Mouse (Mus musculus) intestine, embryonic 16.5 days (tissue): Measurements from ENCODE around the gene Col27a1. TPM values are rescaled to one million over a fixed set of nuclear protein-coding genes. Genes with fewer than 3 reads are reported as not detected.

Experiments used
- ATAC-seq: fragments of 200-750 bp; cut with Nextera tagmentation; 2 replicates; pipeline ENCODE4 v1.8.0; 2017; ENCODE audit warnings: moderate TSS enrichment, moderate library complexity
- H3K27ac ChIP-seq: fragments of 300-500 bp; sonication (generic); 2 replicates; pipeline ENCODE4 v1.5.1; 2014; ENCODE audit warnings: mild to moderate bottlenecking, low read length
- H3K27me3 ChIP-seq: fragments of 300-500 bp; sonication (generic); replicated peaks from 2 replicates; pipeline ENCODE4 v1.6.1; 2014; ENCODE audit warnings: low read length, control low read depth, mixed read lengths; ENCODE audit not compliant: control insufficient read depth, insufficient read depth
- H3K36me3 ChIP-seq: fragments of 300-500 bp; sonication (generic); 2 replicates; pipeline ENCODE4 v1.6.1; 2014; ENCODE audit warnings: low read length, control low read depth; ENCODE audit not compliant: control insufficient read depth, insufficient read depth
- H3K4me1 ChIP-seq: fragments of 300-500 bp; sonication (generic); 2 replicates; pipeline ENCODE4 v1.6.1; 2014; ENCODE audit warnings: low read length, control low read depth, mixed read lengths; ENCODE audit not compliant: control insufficient read depth, insufficient read depth
- H3K4me2 ChIP-seq: fragments of 300-500 bp; sonication (generic); 2 replicates; pipeline ENCODE4 v1.6.1; 2014; ENCODE audit warnings: low read depth, low read length, control low read depth
- H3K4me3 ChIP-seq: fragments of 300-500 bp; sonication (generic); 2 replicates; pipeline ENCODE4 v1.5.1; 2014; ENCODE audit warnings: mild to moderate bottlenecking, low read length
- H3K9ac ChIP-seq: fragments of 300-500 bp; sonication (generic); 2 replicates; pipeline ENCODE4 v1.6.1; 2014; ENCODE audit warnings: low read depth, low read length
- H3K9me3 ChIP-seq: fragments of 300-500 bp; sonication (generic); 2 replicates; pipeline ENCODE4 v1.6.1; 2016; ENCODE audit warnings: low read length, control low read depth; ENCODE audit not compliant: control insufficient read depth
- WGBS: fragments of 180-500 bp; shearing (Covaris S2); extraction: QIAGEN DNeasy Blood & Tissue Kit; methylation state at CpG from one replicate; pipeline ENCODE4 v1.1.7; 2014; 5-methylcytosine and 5-hydroxymethylcytosine counted together
- polyA plus RNA-seq: library from polyadenylated mRNA; unstranded; fragments of >200 nt; fragmentation: Nextera tagmentation; extraction: Ambion mirVana; gene quantifications from 2 replicates; pipeline ENCODE4 v1.2.1, GENCODE M21; 2015

Gene Col27a1
- polyA plus RNA-seq, 1 experiment from 2014 or later, result 8.1 TPM

DNA sequence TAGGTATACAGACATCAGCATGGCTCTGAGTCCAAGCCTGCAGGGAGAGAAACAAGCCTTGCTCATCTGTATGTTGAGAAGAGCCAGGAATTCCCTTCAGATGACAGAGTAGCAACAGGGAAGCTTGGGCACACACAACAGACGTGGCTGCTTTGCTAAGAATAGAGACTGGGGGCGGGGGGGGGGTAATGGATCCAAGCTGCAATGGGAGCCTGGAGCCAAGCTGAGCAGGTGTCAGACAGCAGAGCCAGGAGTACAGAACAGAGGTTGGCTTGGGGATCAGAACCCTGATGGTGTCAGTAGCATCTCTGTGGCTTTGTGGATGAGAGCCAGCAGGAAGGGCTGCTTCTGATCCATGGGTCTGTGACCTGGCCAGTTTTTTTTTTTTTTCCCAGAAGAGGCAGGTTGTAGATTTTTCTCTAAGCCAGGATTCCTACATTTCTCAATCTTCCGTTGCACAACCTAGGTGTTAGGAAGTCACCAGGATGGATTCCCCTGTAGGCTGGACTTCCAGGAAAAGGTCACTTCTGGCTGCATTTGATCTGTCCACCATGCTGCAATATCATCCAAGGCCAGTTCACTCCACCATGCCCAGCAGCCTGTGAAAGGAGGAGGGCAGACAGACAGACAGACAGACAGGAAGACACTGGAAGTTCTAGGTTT is 124.7 kb downstream of the Col27a1 start:
- WGBS, result 58% methylated on average over 3 of the region's 3 CpGs
- Histone ChIP-seq H3K4me2 (no peak overlapping the region), H3K4me1 (no peaks in the 10 kb centered on the region), H3K27ac (no peak overlapping the region), H3K4me3 (no peak overlapping the region), H3K9ac (no peak overlapping the region), H3K27me3 (no peaks in the 10 kb centered on the region), H3K36me3 (peaks cover 3% of the 10 kb centered on the region; the same call in 1 of the 2 replicates), H3K9me3 (no peaks in the 10 kb centered on the region)
- no peak for ATAC-seq

DNA sequence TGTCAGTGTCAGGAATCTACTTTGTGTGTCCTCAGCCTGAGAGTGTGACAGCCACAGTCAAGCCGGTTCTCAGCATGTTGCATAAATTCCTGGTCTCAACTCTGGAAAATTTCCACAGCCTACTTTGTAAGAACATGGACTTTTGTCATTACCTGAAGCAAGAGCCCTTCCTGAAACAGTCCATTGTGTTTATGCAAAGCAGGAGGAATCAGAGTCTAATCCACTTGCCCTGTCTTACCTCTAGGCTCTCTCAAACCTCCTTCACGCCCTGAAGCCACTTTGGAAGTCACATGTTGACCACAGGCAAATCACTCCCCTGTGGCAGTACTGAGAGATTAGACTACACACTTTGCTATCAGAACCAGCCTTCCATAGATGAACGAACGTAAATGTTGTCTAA is 128.7 kb downstream of the Col27a1 start:
- no peaks in the 10 kb centered on the region for H3K9me3 ChIP-seq
- H3K27ac ChIP-seq, result no peak overlapping the region
- no peak overlapping the region for H3K4me3 ChIP-seq
- H3K4me2 ChIP-seq, result no peak overlapping the region
- no peak for ATAC-seq
- 70% methylated on average over 4 of the region's 4 CpGs for WGBS
- no peaks in the 10 kb centered on the region for H3K27me3 ChIP-seq
- H3K4me1 ChIP-seq, result no peaks in the 10 kb centered on the region
- H3K9ac ChIP-seq, result no peak overlapping the region
- H3K36me3 ChIP-seq, result no peaks in the 10 kb centered on the region

DNA sequence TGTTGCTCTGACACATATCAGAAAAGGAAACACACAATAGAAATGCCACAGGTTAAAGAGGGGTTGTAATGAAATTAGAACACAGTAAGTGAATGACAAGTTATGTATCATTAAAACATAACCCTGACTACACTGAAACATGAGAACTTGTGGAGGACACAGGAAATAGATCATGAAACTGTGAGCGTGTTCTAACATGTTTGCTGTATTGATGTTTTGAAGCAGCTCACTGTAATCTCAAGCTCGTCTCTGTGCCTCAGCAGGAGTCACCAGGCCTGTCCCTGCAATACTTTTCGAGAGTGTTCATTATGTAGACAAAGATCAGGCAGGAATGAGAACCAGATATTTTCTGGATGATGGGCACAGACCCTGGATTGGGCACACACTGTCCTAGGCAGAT is 129.8 kb downstream of the Col27a1 start:
- no peaks in the 10 kb centered on the region for H3K36me3 ChIP-seq
- no peak overlapping the region for H3K9ac ChIP-seq
- H3K9me3 ChIP-seq, result no peaks in the 10 kb centered on the region
- no peak overlapping the region for H3K27ac ChIP-seq
- H3K4me1 ChIP-seq, result no peaks in the 10 kb centered on the region
- no peak overlapping the region for H3K4me3 ChIP-seq
- 59% methylated on average over 3 of the region's 3 CpGs for WGBS
- no peak overlapping the region for H3K4me2 ChIP-seq
- no peak for ATAC-seq
- H3K27me3 ChIP-seq, result no peaks in the 10 kb centered on the region

DNA sequence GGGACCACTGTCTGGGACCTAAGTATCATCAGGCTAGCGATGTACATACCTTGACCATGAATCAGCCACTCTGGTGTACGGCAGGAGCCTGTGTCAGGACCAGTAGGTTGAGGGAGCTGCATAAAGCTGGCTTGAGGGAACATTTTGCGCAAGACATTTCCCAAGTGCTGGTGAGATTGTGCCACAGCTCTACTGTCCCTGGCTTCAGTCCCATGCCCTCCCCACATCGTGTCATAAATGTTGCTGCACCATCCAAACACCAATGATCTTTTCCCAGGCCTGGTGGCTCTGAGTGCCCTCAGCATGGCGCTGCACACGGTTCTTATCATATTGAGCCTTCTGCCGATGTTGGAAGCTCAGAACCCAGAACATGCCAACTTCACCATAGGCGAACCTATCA is 130.5 kb downstream of the Col27a1 start, which contains the start of gene Orm1:
Gene Orm1, plus strand, starts transcription at position 266 of the 400 bp plus-strand sequence.
- Histone ChIP-seq H3K4me2 (no peak within 1 kb of the TSS), H3K27ac (no peak within 1 kb of the TSS), H3K9me3 (no peaks in the 10 kb centered on the region), H3K9ac (no peak within 1 kb of the TSS), H3K4me3 (no peak within 1 kb of the TSS), H3K36me3 (no peaks in the 10 kb centered on the region), H3K4me1 (no peaks in the 10 kb centered on the region), H3K27me3 (no peaks in the 10 kb centered on the region)
- no peak for ATAC-seq
- 84% methylated on average over 8 of the region's 8 CpGs for WGBS

DNA sequence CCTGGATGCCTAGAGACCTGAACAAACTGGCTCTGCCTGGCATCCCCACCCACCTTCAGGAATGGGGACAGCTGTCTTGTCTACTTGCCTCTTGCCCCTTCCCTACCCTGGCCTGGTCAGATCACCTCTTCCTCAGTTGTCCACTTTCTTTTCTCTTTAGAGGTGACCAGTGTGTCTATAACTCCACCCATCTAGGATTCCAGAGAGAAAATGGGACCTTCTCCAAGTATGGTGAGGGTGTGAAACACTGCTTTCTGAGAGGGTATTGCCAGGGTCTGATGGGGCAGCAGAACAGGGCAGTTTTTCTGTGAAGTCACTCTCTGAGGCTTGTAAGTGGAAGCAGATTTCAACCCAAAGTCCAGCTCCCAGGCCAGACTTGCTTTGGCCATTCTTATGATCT is 131.5 kb downstream of the Col27a1 start:
- Histone ChIP-seq H3K36me3 (no peaks in the 10 kb centered on the region), H3K27ac (no peak overlapping the region), H3K4me1 (no peaks in the 10 kb centered on the region), H3K9me3 (no peaks in the 10 kb centered on the region), H3K4me3 (no peak overlapping the region), H3K9ac (no peak overlapping the region), H3K4me2 (no peak overlapping the region), H3K27me3 (no peaks in the 10 kb centered on the region)
- no peak for ATAC-seq

DNA sequence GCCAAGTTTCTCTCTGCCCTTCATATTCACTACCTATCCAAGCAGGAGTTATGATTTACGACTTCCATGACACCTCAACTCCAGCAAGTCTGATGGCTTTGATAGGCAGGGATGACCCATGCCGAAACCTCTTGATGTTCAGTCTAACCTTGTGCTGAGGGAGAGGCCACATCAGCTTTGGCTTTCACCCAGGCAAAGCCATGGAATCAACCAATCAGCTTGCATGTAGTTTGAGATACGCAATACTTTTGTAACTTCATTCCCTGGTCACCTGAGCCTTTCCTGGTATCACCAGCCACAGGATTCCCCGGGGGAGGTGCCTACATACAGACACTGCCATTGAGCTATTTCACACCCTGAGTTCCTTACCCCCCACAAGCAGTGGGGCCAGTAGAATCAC is 132.9 kb downstream of the Col27a1 start:
- Histone ChIP-seq H3K4me2 (no peak overlapping the region), H3K27ac (no peak overlapping the region), H3K9me3 (no peaks in the 10 kb centered on the region), H3K27me3 (no peaks in the 10 kb centered on the region), H3K4me3 (no peak overlapping the region), H3K4me1 (no peaks in the 10 kb centered on the region), H3K36me3 (no peaks in the 10 kb centered on the region), H3K9ac (no peak overlapping the region)
- no peak for ATAC-seq
- 84% methylated on average over 4 of the region's 4 CpGs for WGBS

DNA sequence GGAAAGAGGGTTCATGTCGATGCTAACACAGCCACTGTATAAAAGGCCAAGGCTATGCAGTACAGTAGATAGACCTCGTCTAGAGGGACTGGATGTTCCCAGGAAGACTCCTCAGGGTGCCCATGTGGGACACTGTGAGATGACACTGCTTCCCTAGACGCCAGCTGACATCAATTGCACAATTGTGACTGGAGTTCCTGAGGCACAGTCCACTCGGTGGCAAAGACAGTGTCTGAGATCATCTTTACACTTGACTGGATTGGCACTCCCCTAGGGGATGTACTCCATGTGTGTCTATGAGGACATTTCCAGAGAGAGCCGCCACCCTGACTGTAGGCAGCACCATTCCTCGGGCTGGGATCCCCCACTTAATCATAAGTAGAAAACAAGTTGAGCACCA is 134.7 kb downstream of the Col27a1 start:
- 69% methylated on average over 6 of the region's 6 CpGs for WGBS
- Histone ChIP-seq H3K4me3 (no peak overlapping the region), H3K9ac (no peak overlapping the region), H3K4me1 (no peaks in the 10 kb centered on the region), H3K27me3 (no peaks in the 10 kb centered on the region), H3K4me2 (no peak overlapping the region), H3K36me3 (no peaks in the 10 kb centered on the region), H3K9me3 (no peaks in the 10 kb centered on the region), H3K27ac (no peak overlapping the region)
- ATAC-seq, result no peak

DNA sequence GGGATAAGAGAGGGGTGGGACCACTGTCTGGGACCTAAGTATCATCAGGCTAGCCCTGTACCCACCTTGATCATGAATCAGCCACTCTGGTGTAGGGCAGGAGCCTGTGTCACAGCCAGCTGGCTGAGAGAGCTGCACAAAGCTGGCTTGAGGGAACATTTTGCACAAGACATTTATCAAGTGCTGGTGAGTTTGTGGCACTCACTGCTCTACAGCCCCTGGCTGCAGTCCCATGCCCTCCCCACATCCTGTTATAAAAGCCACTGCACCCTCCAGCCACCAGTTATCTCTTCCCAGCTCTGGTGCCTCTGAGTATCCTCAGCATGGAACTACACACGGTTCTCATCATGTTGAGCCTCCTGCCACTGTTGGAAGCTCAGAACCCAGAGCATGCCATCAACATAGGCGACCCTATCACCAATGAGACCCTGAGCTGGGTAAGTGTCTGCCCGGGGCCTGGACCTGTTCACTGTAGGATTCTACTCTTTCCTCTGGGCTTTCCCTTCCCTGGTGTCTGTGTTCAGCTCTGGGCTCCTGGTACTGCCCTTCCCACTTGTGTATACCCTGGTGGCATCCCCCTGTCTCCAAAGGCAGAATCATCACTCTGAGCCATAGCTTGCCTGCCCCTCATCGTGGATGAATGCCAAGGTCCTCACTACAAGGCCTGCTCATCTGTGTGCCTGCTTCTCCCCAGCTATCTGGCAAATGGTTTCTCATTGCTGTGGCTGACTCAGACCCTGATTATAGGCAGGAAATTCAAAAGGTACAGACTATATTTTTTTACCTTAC is 142.3 kb downstream of the Col27a1 start, which contains the start of gene Orm3:
Gene Orm3, plus strand, starts transcription at position 286 of the 789 bp plus-strand sequence.
- no peak within 1 kb of the TSS for H3K9ac ChIP-seq
- ATAC-seq, result no peak
- 77% methylated on average over 4 of the region's 4 CpGs for WGBS
- no peaks in the 10 kb centered on the region for H3K4me1 ChIP-seq
- no peaks in the 10 kb centered on the region for H3K36me3 ChIP-seq
- H3K27me3 ChIP-seq, result no peaks in the 10 kb centered on the region
- H3K4me3 ChIP-seq, result no peak within 1 kb of the TSS
- H3K4me2 ChIP-seq, result no peak within 1 kb of the TSS
- no peak within 1 kb of the TSS for H3K27ac ChIP-seq
- H3K9me3 ChIP-seq, result no peaks in the 10 kb centered on the region

DNA sequence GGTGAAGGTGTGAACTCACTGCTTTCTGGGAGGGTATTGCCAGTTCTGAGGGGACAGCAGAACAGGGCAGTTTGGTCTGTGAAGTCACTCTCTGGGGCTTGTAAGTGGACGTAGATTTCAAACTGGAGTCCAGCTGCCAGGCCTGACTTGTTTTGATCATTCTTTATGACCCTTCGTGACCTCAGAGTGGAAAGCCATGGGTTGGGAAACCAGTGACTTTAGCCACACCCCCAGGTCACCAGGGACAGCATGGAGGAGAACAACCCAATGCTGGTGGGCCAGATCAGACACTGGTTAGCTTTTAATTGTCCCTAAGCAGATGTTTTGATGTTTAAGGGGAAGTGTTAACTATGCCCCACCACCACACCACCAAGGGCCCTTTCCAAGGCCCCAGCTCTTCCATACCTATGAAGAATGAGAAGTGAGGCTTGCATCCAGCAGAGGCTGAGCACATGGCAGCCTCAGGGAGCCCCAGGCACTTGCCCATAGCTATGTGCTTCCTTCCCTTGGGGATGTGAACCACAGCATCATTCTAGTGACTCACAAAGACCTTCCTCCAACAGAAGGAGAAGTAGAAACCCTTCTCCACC is 143.3 kb downstream of the Col27a1 start:
- Histone ChIP-seq H3K9me3 (no peaks in the 10 kb centered on the region), H3K4me3 (no peak overlapping the region), H3K9ac (no peak overlapping the region), H3K36me3 (no peaks in the 10 kb centered on the region), H3K4me2 (no peak overlapping the region), H3K27me3 (no peaks in the 10 kb centered on the region), H3K4me1 (no peaks in the 10 kb centered on the region), H3K27ac (no peak overlapping the region)
- ATAC-seq, result no peak
- WGBS, result 52% methylated on average over 2 of the region's 2 CpGs
